In genomic region chr2:166035725-166036124, GRCm38 (mm10) we compare ENCODE assay signal across 9 mouse cellular contexts. TPM values are rescaled to one million over a fixed set of nuclear protein-coding genes. Genes with fewer than 3 reads are reported as not detected.
DNase-seq lines count a peak whose midpoint lies in the region; ATAC-seq and TF ChIP-seq lines count a peak whose summit lies in the region.
"Had no signal": no experiment of that assay in that cellular context is flagged by ENCODE, and none has a peak within 500 bp of the region (broad histone marks: within the 10 kb centered on the region; RNA-seq: fewer than 3 reads in every experiment).

No protein-coding gene starts in this region.

- no peak overlapping the region for H3K9ac ChIP-seq in heart, embryonic 11.5 days (ENCODE audit: low read depth, low read length)
- no peak overlapping the region for H3K9ac ChIP-seq in kidney, postnatal 0 days (ENCODE audit: low read depth, low read length)
- H3K9ac ChIP-seq: stomach, embryonic 15.5 days had no signal

- no peak overlapping the region for H3K4me3 ChIP-seq in heart, embryonic 11.5 days (ENCODE audit: low read depth, low read length)
- H3K4me3 ChIP-seq in kidney, postnatal 0 days (replicated peaks; ENCODE audit: low read depth, low read length), result no peak overlapping the region
- H3K4me3 ChIP-seq: stomach, embryonic 15.5 days had no signal

- no peaks in the 10 kb centered on the region for H3K27me3 ChIP-seq in heart, embryonic 11.5 days (ENCODE audit: control insufficient read depth, insufficient read depth, low read length)
- no peaks in the 10 kb centered on the region for H3K27me3 ChIP-seq in kidney, postnatal 0 days (ENCODE audit: insufficient read depth, low read length)
- H3K27me3 ChIP-seq: stomach, embryonic 15.5 days had no signal

- TF ChIP-seq CTCF in kidney, postnatal 0 days (IDR thresholded peaks at IDR 0.05; ENCODE audit: low read depth), result peak; percentile 73

- H3K27ac ChIP-seq in heart, embryonic 11.5 days (ENCODE audit: low read depth, low read length), result no peak overlapping the region
- H3K27ac ChIP-seq in kidney, postnatal 0 days, result peak overlapping the region; percentile 80

- no peak overlapping the region for H3K4me2 ChIP-seq in heart, embryonic 11.5 days
- H3K4me2 ChIP-seq in kidney, postnatal 0 days (ENCODE audit: low read length), result no peak overlapping the region
- H3K4me2 ChIP-seq: stomach, embryonic 15.5 days had no signal

- peak; percentile 89 for DNase-seq in heart, adult 11 months
- peak; percentile 86 for DNase-seq in CD4-positive, CD25-positive, alpha-beta regulatory T cell, adult 2 months (ENCODE audit: low read depth, low spot score)
- DNase-seq in adrenal gland, postnatal 25 days, result peak; percentile 57
- DNase-seq in gastrocnemius, postnatal 14 days, result peak; percentile 44
- peak; percentile 77 for DNase-seq in kidney, postnatal 0 days (ENCODE audit: low spot score)
- DNase-seq in retina, embryonic 14.5 days (ENCODE audit: low spot score), result peak; percentile 57
- DNase-seq in layer of hippocampus, postnatal 36 days, result no peak

- WGBS in heart, embryonic 11.5 days (ENCODE audit: insufficient replicate concordance), result 40% methylated on average over 3 of the region's 3 CpGs
- 61% methylated on average over 3 of the region's 3 CpGs for WGBS in kidney, postnatal 0 days

- intact Hi-C loops in gastrocnemius, postnatal 14 days (cut with DNase I; ENCODE audit: low total_unique reads), result loop anchor here (5.0 kb wide), 1 partner anchor 38 kb away; no protein-coding TSS in a partner anchor

- H3K9me3 ChIP-seq in heart, embryonic 11.5 days (replicated peaks; ENCODE audit: control insufficient read depth, low read length), result no peaks in the 10 kb centered on the region
- H3K9me3 ChIP-seq in kidney, postnatal 0 days (replicated peaks; ENCODE audit: low read length), result no peaks in the 10 kb centered on the region
- H3K9me3 ChIP-seq: stomach, embryonic 15.5 days had no signal

- no peaks in the 10 kb centered on the region for H3K36me3 ChIP-seq in heart, embryonic 11.5 days (ENCODE audit: control insufficient read depth, insufficient read depth, low read length)
- no peaks in the 10 kb centered on the region for H3K36me3 ChIP-seq in kidney, postnatal 0 days (ENCODE audit: insufficient read depth, low read length)
- H3K36me3 ChIP-seq: stomach, embryonic 15.5 days had no signal

- peaks cover 13% of the 10 kb centered on the region for H3K4me1 ChIP-seq in heart, embryonic 11.5 days (ENCODE audit: control insufficient read depth, insufficient read depth, low read length)
- peaks cover 10% of the 10 kb centered on the region; the same call in 1 of the 2 replicates for H3K4me1 ChIP-seq in kidney, postnatal 0 days (replicated peaks; ENCODE audit: insufficient read depth, low read length)

- no peak for ATAC-seq in heart, embryonic 11.5 days (replicated peaks; ENCODE audit: insufficient number of reproducible peaks, low FRiP score, low TSS enrichment)
- no peak for ATAC-seq in kidney, postnatal 0 days (replicated peaks; ENCODE audit: low FRiP score, low read depth)

RNA-seq across cellular contexts. Expression of gene Ncoa3, which starts 43.3 kb away (rescaled TPM):
- 14.2 and 15.6 TPM in 2 replicates for polyA plus RNA-seq in heart, embryonic 11.5 days (2014; fragmentation: Nextera tagmentation; extraction: Ambion mirVana)
- 26.8 and 27.1 TPM in 2 replicates for total RNA-seq in adrenal gland, postnatal 25 days (2021)
- total RNA-seq in gastrocnemius, postnatal 14 days (2021), result 10 to 100 TPM; 11.1 to 13.9 TPM
- polyA plus RNA-seq in kidney, postnatal 0 days (2015; fragmentation: Nextera tagmentation; extraction: Ambion mirVana), result 14.6 and 15.9 TPM in 2 replicates
- total RNA-seq in layer of hippocampus, postnatal 36 days (2021), result 10 to 100 TPM; 34.6 to 37.8 TPM

Comparison
In these comparisons a context has a peak if more than half of its experiments do, and no peak if none do; other contexts are left out.
1. DNase-seq: peak in heart, adult 11 months (single experiment), CD4-positive, CD25-positive, alpha-beta regulatory T cell, adult 2 months (single experiment), adrenal gland, postnatal 25 days (single experiment), gastrocnemius, postnatal 14 days (single experiment), kidney, postnatal 0 days (single experiment) and retina, embryonic 14.5 days (single experiment); none in layer of hippocampus, postnatal 36 days (0 of 2).